Mouse (Mus musculus) limb, embryonic 13.5 days (tissue): ENCODE results near the gene Vps37c. TPM values are rescaled to one million over a fixed set of nuclear protein-coding genes. Genes with fewer than 3 reads are reported as not detected.

ENCODE experiments used
- polyA plus RNA-seq: library from polyadenylated mRNA; unstranded; fragments of >200 nt; fragmentation: Nextera tagmentation; extraction: Ambion mirVana; gene quantifications from 2 replicates; pipeline ENCODE4 v1.2.1, GENCODE M21; 2015

Vps37c gene
- polyA plus RNA-seq, 1 experiment from 2014 or later = 40.9 TPM

Other genes with a start within 250 kb of the Vps37c start
- gene Lrrc10b, start 231.3 kb upstream of the Vps37c start, polyA plus RNA-seq = 0.25 and 0.37 TPM in 2 replicates
- not detected in 2 replicates for gene Ppp1r32, start 205.8 kb upstream of the Vps37c start, polyA plus RNA-seq
- 48.5 and 51.4 TPM in 2 replicates for gene Cpsf7, start 163.5 kb upstream of the Vps37c start, polyA plus RNA-seq
- 60.4 and 66.2 TPM in 2 replicates for gene Sdhaf2, start 162.6 kb upstream of the Vps37c start, polyA plus RNA-seq
- gene Tmem216, start 132.5 kb upstream of the Vps37c start, polyA plus RNA-seq = 57.2 and 62.8 TPM in 2 replicates
- 15.9 and 19.3 TPM in 2 replicates for gene Cyb561a3, start 111.6 kb upstream of the Vps37c start, polyA plus RNA-seq
- 39.4 and 39.7 TPM in 2 replicates for gene Tmem138, start 111.4 kb upstream of the Vps37c start, polyA plus RNA-seq
- gene Ddb1, start 83.4 kb upstream of the Vps37c start, polyA plus RNA-seq = 400 and 416 TPM in 2 replicates
- gene Tkfc, start 83.1 kb upstream of the Vps37c start, polyA plus RNA-seq = 15.2 and 15.7 TPM in 2 replicates
- gene Vwce, start 54.5 kb upstream of the Vps37c start, polyA plus RNA-seq = 4.2 and 4.7 TPM in 2 replicates
- gene Pga5, start 10.7 kb upstream of the Vps37c start, polyA plus RNA-seq = 0.10 TPM in 1 of 2 replicates, not detected in the other
- gene Cd5, start 50.3 kb downstream of the Vps37c start, polyA plus RNA-seq = 0.08 and 0.19 TPM in 2 replicates
- gene Cd6, start 141.3 kb downstream of the Vps37c start, polyA plus RNA-seq = not detected in 2 replicates
- gene Slc15a3, start 151.0 kb downstream of the Vps37c start, polyA plus RNA-seq = 0.47 and 0.88 TPM in 2 replicates
- gene Tmem132a, start 181.2 kb downstream of the Vps37c start, polyA plus RNA-seq = 106 and 111 TPM in 2 replicates
- gene Tmem109, start 193.3 kb downstream of the Vps37c start, polyA plus RNA-seq = 92.0 and 100 TPM in 2 replicates
- 49.9 and 50.9 TPM in 2 replicates for gene Prpf19, start 206.5 kb downstream of the Vps37c start, polyA plus RNA-seq
- gene Zp1, start 231.9 kb downstream of the Vps37c start, polyA plus RNA-seq = not detected in 2 replicates
- gene Ptgdr2, start 248.4 kb downstream of the Vps37c start, polyA plus RNA-seq = 0.10 TPM in 1 of 2 replicates, not detected in the other